Mouse (Mus musculus) heart, postnatal 0 days (tissue): ENCODE data around the gene Pabpn1l. TPM values are rescaled to one million over a fixed set of nuclear protein-coding genes. Genes with fewer than 3 reads are reported as not detected.

Source experiments
- ATAC-seq: fragments of 200-750 bp; cut with Nextera tagmentation; 2 replicates; pipeline ENCODE4 v1.8.0; 2017; ENCODE audit warnings: low read depth, moderate number of reproducible peaks, moderate library complexity; ENCODE audit not compliant: insufficient read depth
- DNase-seq: peaks from one replicate; pipeline ENCODE4 v3.0.0-alpha.2; 2016; ENCODE audit warnings: low spot score
- H3K27ac ChIP-seq: fragments of 300-500 bp; sonication (generic); 2 replicates; pipeline ENCODE4 v1.5.1; 2014; ENCODE audit warnings: low read depth, mild to moderate bottlenecking
- H3K27me3 ChIP-seq: fragments of 300-500 bp; sonication (generic); 2 replicates; pipeline ENCODE4 v1.6.1; 2014; ENCODE audit warnings: low read length, mixed read lengths; ENCODE audit not compliant: control insufficient read depth, insufficient read depth
- H3K36me3 ChIP-seq: fragments of 300-500 bp; sonication (generic); replicated peaks from 2 replicates; pipeline ENCODE4 v1.6.1; 2014; ENCODE audit warnings: low read length, mixed read lengths; ENCODE audit not compliant: control insufficient read depth, insufficient read depth
- H3K4me1 ChIP-seq: fragments of 300-500 bp; sonication (generic); 2 replicates; pipeline ENCODE4 v1.6.1; 2014; ENCODE audit warnings: antibody characterized with exemption; ENCODE audit not compliant: control insufficient read depth, insufficient read depth
- H3K4me2 ChIP-seq: fragments of 300-500 bp; sonication (generic); 2 replicates; pipeline ENCODE4 v1.6.1; 2014; ENCODE audit warnings: low read depth, mild to moderate bottlenecking, low read length, moderate library complexity
- H3K4me3 ChIP-seq: fragments of 300-500 bp; sonication (generic); 2 replicates; pipeline ENCODE4 v1.5.1; 2014; ENCODE audit warnings: low read depth, low read length
- H3K9ac ChIP-seq: fragments of 300-500 bp; sonication (generic); replicated peaks from 2 replicates; pipeline ENCODE4 v1.6.1; 2014; ENCODE audit warnings: low read depth, low read length, mixed read lengths
- H3K9me3 ChIP-seq: fragments of 300-500 bp; sonication (generic); replicated peaks from 2 replicates; pipeline ENCODE4 v1.6.1; 2016; ENCODE audit warnings: low read length; ENCODE audit not compliant: control insufficient read depth
- CTCF ChIP-seq: IDR thresholded peaks from 2 replicates; pipeline ENCODE4 v1.5.1; 2016; ENCODE audit warnings: antibody characterized with exemption, control low read depth, low read depth
- EP300 ChIP-seq: IDR thresholded peaks from 2 replicates; pipeline ENCODE4 v1.6.1; 2016; ENCODE audit warnings: antibody characterized with exemption, low read depth
- WGBS: fragments of 180-500 bp; shearing (Covaris S2); extraction: QIAGEN DNeasy Blood & Tissue Kit; methylation state at CpG from one replicate; pipeline ENCODE4 v1.1.7; 2014; 5-methylcytosine and 5-hydroxymethylcytosine counted together
- polyA plus RNA-seq: library from polyadenylated mRNA; unstranded; fragments of >200 nt; fragmentation: Nextera tagmentation; extraction: Ambion mirVana; gene quantifications from 2 replicates; pipeline ENCODE4 v1.2.1, GENCODE M21; 2015
- total RNA-seq: library from RNA; depleted of rRNA; stranded (reverse); fragments of >200 nt; gene quantifications from 2 replicates; pipeline ENCODE4 v1.2.3, GENCODE M21; 2014; ENCODE audit warnings: low replicate concordance

Gene Pabpn1l
- total and polyA plus RNA-seq, 2 experiments from 2014 or later = not detected

- Histone ChIP-seq H3K9me3 (no peaks in the 10 kb centered on the region), H3K27ac (peak overlapping the region; percentile 54; the same call in 1 of the 2 replicates), H3K9ac (no peak overlapping the region), H3K27me3 (no peaks in the 10 kb centered on the region), H3K4me2 (0 out of 2 replicates have a peak overlapping the region, but pooled peaks have one; percentile 18), H3K4me1 (peaks cover 37% of the 10 kb centered on the region), H3K4me3 (no peak overlapping the region), H3K36me3 (no peaks in the 10 kb centered on the region)
- DNase-seq = peak; percentile 57
- ATAC-seq = peak; percentile 63
- TF ChIP-seq CTCF = no peak
- TF ChIP-seq EP300 = 0 out of 2 replicates have a peak, but pooled peaks have one; percentile 16
- WGBS = 44% methylated on average over 13 of the region's 13 CpGs
Measured at GRCm38 (mm10) chr8:122656056-122656999, 33.8 kb upstream of the Pabpn1l start.

- H3K4me1 ChIP-seq = peaks cover 28% of the 10 kb centered on the region
Measured at GRCm38 (mm10) chr8:122654768-122655167, 32.2 kb upstream of the Pabpn1l start.

GRCm38 (mm10) chr8:122652643-122653042, 30.1 kb upstream of the Pabpn1l start:
- Histone ChIP-seq H3K27ac (no peak overlapping the region), H3K36me3 (no peaks in the 10 kb centered on the region; the same call in 1 of the 2 replicates), H3K9me3 (no peaks in the 10 kb centered on the region), H3K4me2 (no peak overlapping the region), H3K4me3 (no peak overlapping the region), H3K27me3 (no peaks in the 10 kb centered on the region; the same call in 1 of the 2 replicates), H3K9ac (no peak overlapping the region), H3K4me1 (peaks cover 25% of the 10 kb centered on the region)
- ATAC-seq (no peak), DNase-seq (no peak)
- TF ChIP-seq EP300 (no peak), CTCF (no peak)
- WGBS = 55% methylated on average over 6 of the region's 6 CpGs

More at GRCm38 (mm10) chr8:122654768-122655167, 32.2 kb upstream of the Pabpn1l start:
- H3K27ac ChIP-seq = peak overlapping the region; percentile 54; the same call in 1 of the 2 replicates
- WGBS = 54% methylated on average over 7 of the region's 7 CpGs
- ATAC-seq (no peak), DNase-seq (no peak)
- H3K4me3 ChIP-seq = no peak overlapping the region
- no peak overlapping the region for H3K4me2 ChIP-seq
- H3K9me3 ChIP-seq = no peaks in the 10 kb centered on the region
- H3K9ac ChIP-seq = no peak overlapping the region
- TF ChIP-seq CTCF (no peak), EP300 (no peak)
- H3K27me3 ChIP-seq = no peaks in the 10 kb centered on the region; the same call in 1 of the 2 replicates
- H3K36me3 ChIP-seq = no peaks in the 10 kb centered on the region

- 56% methylated on average over 16 of the region's 16 CpGs for WGBS
- ATAC-seq = peak; percentile 18; the same call in 1 of the 2 replicates
- TF ChIP-seq CTCF = no peak
- TF ChIP-seq EP300 = no peak
- no peaks in the 10 kb centered on the region; the same call in 1 of the 2 replicates for H3K27me3 ChIP-seq
- no peak overlapping the region for H3K27ac ChIP-seq
- H3K9ac ChIP-seq = no peak overlapping the region
- no peak overlapping the region for H3K4me2 ChIP-seq
- H3K9me3 ChIP-seq = no peaks in the 10 kb centered on the region
- H3K4me3 ChIP-seq = no peak overlapping the region
- no peaks in the 10 kb centered on the region; the same call in 1 of the 2 replicates for H3K36me3 ChIP-seq
- DNase-seq = no peak
- peaks cover 15% of the 10 kb centered on the region for H3K4me1 ChIP-seq
Measured at GRCm38 (mm10) chr8:122651326-122651921, 28.9 kb upstream of the Pabpn1l start.

GRCm38 (mm10) chr8:122648192-122648970, 25.8 kb upstream of the Pabpn1l start:
- TF ChIP-seq CTCF (no peak), EP300 (no peak)
- no peak for ATAC-seq
- 76% methylated on average over 15 of the region's 15 CpGs for WGBS
- H3K9me3 ChIP-seq = no peaks in the 10 kb centered on the region
- no peaks in the 10 kb centered on the region; the same call in 1 of the 2 replicates for H3K27me3 ChIP-seq
- H3K4me3 ChIP-seq = no peak overlapping the region
- H3K4me2 ChIP-seq = no peak overlapping the region
- H3K9ac ChIP-seq = no peak overlapping the region
- no peaks in the 10 kb centered on the region; the same call in 1 of the 2 replicates for H3K4me1 ChIP-seq
- H3K36me3 ChIP-seq = peaks cover 4% of the 10 kb centered on the region; the same call in 1 of the 2 replicates
- DNase-seq = no peak
- no peak overlapping the region for H3K27ac ChIP-seq
